In genomic region chr11:49536631-49537030, GRCm38 (mm10) we compare ENCODE assay signal across 20 mouse cellular contexts. TPM values are rescaled to one million over a fixed set of nuclear protein-coding genes. Genes with fewer than 3 reads are reported as not detected.
A peak's percentile ranks its signal among the peaks of the same experiment; 100 is the strongest.
DNase-seq lines count a peak whose midpoint lies in the region; ATAC-seq and TF ChIP-seq lines count a peak whose summit lies in the region.
"Not testable (repeated sequence)": the region's sequence is repeated elsewhere in the genome, so short reads cannot be mapped to it uniquely, and the experiment has no call there.
"Had no signal": no experiment of that assay in that cellular context is flagged by ENCODE, and none has a peak within 500 bp of the region (broad histone marks: within the 10 kb centered on the region; RNA-seq: fewer than 3 reads in every experiment).

No protein-coding gene starts in this region.

- H3K27ac ChIP-seq in forebrain, postnatal 0 days (ENCODE audit: low read depth, low read length); hindbrain, embryonic 11.5 days (ENCODE audit: low read depth, low read length); neural tube, embryonic 13.5 days (replicated peaks); stomach, embryonic 16.5 days (ENCODE audit: low read length): not testable (repeated sequence)

- not testable (repeated sequence) for H3K27me3 ChIP-seq in E14TG2a.4 (ENCODE audit: insufficient read depth, low read length); forebrain, postnatal 0 days (ENCODE audit: insufficient read depth, low read length); hindbrain, embryonic 11.5 days (ENCODE audit: control insufficient read depth, insufficient read depth, low read length); neural tube, embryonic 13.5 days; stomach, embryonic 16.5 days (ENCODE audit: control insufficient read depth, insufficient read depth, low read length)

- peak; percentile 84 for ATAC-seq in forebrain, postnatal 0 days
- not testable (repeated sequence) for ATAC-seq in hindbrain, embryonic 11.5 days (ENCODE audit: low FRiP score)
- peak; percentile 47; the same call in 1 of the 2 replicates for ATAC-seq in neural tube, embryonic 13.5 days (ENCODE audit: low read depth)
- 0 out of 2 replicates have a peak, but pooled peaks have one; percentile 58 for ATAC-seq in stomach, embryonic 16.5 days (ENCODE audit: insufficient read depth, low FRiP score)

- peak; percentile 18 for DNase-seq in brain, embryonic 14.5 days (ENCODE audit: low read depth)
- peak; percentile 50 for DNase-seq in forebrain, postnatal 0 days
- peak; percentile 5 for DNase-seq in hindbrain, embryonic 11.5 days (ENCODE audit: low spot score)
- DNase-seq in layer of hippocampus, adult 11-12 months (ENCODE audit: low spot score), result peak; percentile 15
- peak; percentile 63 to 66 for DNase-seq in left cerebral cortex, postnatal 14 days (ENCODE audit: low spot score in 2 of 2)

- TF ChIP-seq CTCF in E14TG2a.4 (conservative IDR thresholded peaks at IDR 0.05; ENCODE audit: low read length), result peak; percentile 8; the same call in 1 of the 2 replicates
- TF ChIP-seq CTCF in brain, embryonic 14.5 days (IDR thresholded peaks at IDR 0.05; ENCODE audit: borderline replicate concordance, extremely low read depth, insufficient read depth, insufficient read length), result peak; percentile 25; the same call in 1 of the 2 replicates
- peak; percentile 65 for TF ChIP-seq CTCF in forebrain, postnatal 0 days (IDR thresholded peaks at IDR 0.05; ENCODE audit: low read depth)

- not testable (repeated sequence) for H3K4me3 ChIP-seq in E14TG2a.4 (replicated peaks; ENCODE audit: low read length); forebrain, postnatal 0 days (ENCODE audit: low read depth, low read length); hindbrain, embryonic 11.5 days (ENCODE audit: low read depth, low read length); neural tube, embryonic 13.5 days; stomach, embryonic 16.5 days (replicated peaks; ENCODE audit: low read length)

- H3K9me3 ChIP-seq in E14TG2a.4 (ENCODE audit: low read length); forebrain, postnatal 0 days (ENCODE audit: low read length); hindbrain, embryonic 11.5 days (ENCODE audit: control insufficient read depth, low read length); neural tube, embryonic 13.5 days; stomach, embryonic 16.5 days (replicated peaks; ENCODE audit: control insufficient read depth, low read length): not testable (repeated sequence)

- not testable (repeated sequence) for H3K4me1 ChIP-seq in E14TG2a.4 (replicated peaks; ENCODE audit: low read depth, low read length); forebrain, postnatal 0 days (ENCODE audit: insufficient read depth); hindbrain, embryonic 11.5 days (replicated peaks; ENCODE audit: control insufficient read depth, insufficient read depth, low read length); neural tube, embryonic 13.5 days (replicated peaks); stomach, embryonic 16.5 days (ENCODE audit: control insufficient read depth, insufficient read depth, low read length)

- H3K4me2 ChIP-seq in forebrain, postnatal 0 days (ENCODE audit: low read depth); hindbrain, embryonic 11.5 days (replicated peaks; ENCODE audit: low read depth, low read length); neural tube, embryonic 13.5 days; stomach, embryonic 16.5 days (ENCODE audit: low read depth, low read length): not testable (repeated sequence)

- H3K9ac ChIP-seq in forebrain, postnatal 0 days; hindbrain, embryonic 11.5 days (ENCODE audit: low read depth, low read length); neural tube, embryonic 13.5 days; stomach, embryonic 16.5 days (ENCODE audit: low read length): not testable (repeated sequence)

- 83% methylated on average over 2 of the region's 2 CpGs for WGBS in forebrain, postnatal 0 days
- WGBS in hindbrain, embryonic 11.5 days, result 95% methylated on average over 2 of the region's 2 CpGs
- 89% methylated on average over 2 of the region's 2 CpGs for WGBS in neural tube, embryonic 13.5 days
- 75% methylated on average over 2 of the region's 2 CpGs for WGBS in stomach, embryonic 16.5 days

- intact Hi-C loops in left cerebral cortex, postnatal 14 days (cut with DNase I), result loop anchor here (5.0 to 10.0 kb wide), 2 partner anchors 262 to 344 kb away; partner anchors contain the start of gene Olfr1393

- not testable (repeated sequence) for TF ChIP-seq POLR2A in brain, embryonic 14.5 days (IDR thresholded peaks at IDR 0.05; ENCODE audit: borderline replicate concordance, extremely low read depth, insufficient read depth, insufficient read length, poor library complexity, severe bottlenecking)

- not testable (repeated sequence) for H3K36me3 ChIP-seq in E14TG2a.4 (ENCODE audit: insufficient read depth, low read length); forebrain, postnatal 0 days (ENCODE audit: insufficient read depth); hindbrain, embryonic 11.5 days (ENCODE audit: control insufficient read depth, insufficient read depth, low read length); neural tube, embryonic 13.5 days; stomach, embryonic 16.5 days (ENCODE audit: control insufficient read depth, insufficient read depth, low read length)

RNA-seq across cellular contexts. Expression of gene Olfr1381, which starts 6.6 kb away (rescaled TPM):
- not detected in 2 replicates for polyA plus RNA-seq in brain, embryonic 14.5 days (2012; rRNA removed)
- total RNA-seq in forebrain, postnatal 0 days (2014; rRNA removed), result not detected in 2 replicates
- not detected in 2 replicates for polyA plus RNA-seq in forebrain, postnatal 0 days (2015; fragmentation: Nextera tagmentation; extraction: Ambion mirVana)
- polyA plus RNA-seq in hindbrain, embryonic 11.5 days (2014; fragmentation: Nextera tagmentation; extraction: Ambion mirVana), result not detected in 2 replicates
- not detected for total RNA-seq in left cerebral cortex, postnatal 14 days (2021)
- not detected in 2 replicates for polyA plus RNA-seq in neural tube, embryonic 13.5 days (2015; fragmentation: Nextera tagmentation; extraction: Ambion mirVana)
- polyA plus RNA-seq in stomach, embryonic 16.5 days (2015; fragmentation: Nextera tagmentation; extraction: Ambion mirVana), result not detected in 2 replicates
- total RNA-seq: gastrocnemius, postnatal 10 days; neutrophil, adult 5-6 weeks had no signal
- polyA plus RNA-seq: embryonic facial prominence, embryonic 10.5 days; forebrain, embryonic 11.5 days; heart, embryonic 12.5 days; hindbrain, embryonic 13.5 days; limb, embryonic 10.5 days; liver, embryonic 14.5 days; midbrain, embryonic 13.5 days; small intestine, adult 2 months; stomach, embryonic 15.5 days had no signal

RNA-seq across cellular contexts. Expression of gene Olfr1382, which starts 8.6 kb away (rescaled TPM):
- polyA plus RNA-seq in brain, embryonic 14.5 days (2012; rRNA removed), result not detected in 2 replicates
- total RNA-seq in forebrain, postnatal 0 days (2014; rRNA removed), result not detected in 2 replicates
- not detected in 2 replicates for polyA plus RNA-seq in forebrain, postnatal 0 days (2015; fragmentation: Nextera tagmentation; extraction: Ambion mirVana)
- polyA plus RNA-seq in hindbrain, embryonic 11.5 days (2014; fragmentation: Nextera tagmentation; extraction: Ambion mirVana), result not detected in 2 replicates
- not detected for total RNA-seq in left cerebral cortex, postnatal 14 days (2021)
- polyA plus RNA-seq in neural tube, embryonic 13.5 days (2015; fragmentation: Nextera tagmentation; extraction: Ambion mirVana), result not detected in 2 replicates
- not detected in 2 replicates for polyA plus RNA-seq in stomach, embryonic 16.5 days (2015; fragmentation: Nextera tagmentation; extraction: Ambion mirVana)
- total RNA-seq: gastrocnemius, postnatal 10 days; neutrophil, adult 5-6 weeks had no signal
- polyA plus RNA-seq: embryonic facial prominence, embryonic 10.5 days; forebrain, embryonic 11.5 days; heart, embryonic 12.5 days; hindbrain, embryonic 13.5 days; kidney, embryonic 15.5 days; limb, embryonic 10.5 days; liver, embryonic 14.5 days; midbrain, embryonic 13.5 days; small intestine, adult 2 months; stomach, embryonic 15.5 days had no signal

RNA-seq across cellular contexts. Expression of gene Olfr1383, which starts 17.2 kb away (rescaled TPM):
- not detected in 2 replicates for polyA plus RNA-seq in brain, embryonic 14.5 days (2012; rRNA removed)
- total RNA-seq in forebrain, postnatal 0 days (2014; rRNA removed), result not detected in 2 replicates
- not detected in 2 replicates for polyA plus RNA-seq in forebrain, postnatal 0 days (2015; fragmentation: Nextera tagmentation; extraction: Ambion mirVana)
- not detected in 2 replicates for polyA plus RNA-seq in hindbrain, embryonic 11.5 days (2014; fragmentation: Nextera tagmentation; extraction: Ambion mirVana)
- under 1 TPM in 1 of 2 experiments, not detected in 1; 0.53 TPM for total RNA-seq in left cerebral cortex, postnatal 14 days (2021)
- not detected in 2 replicates for polyA plus RNA-seq in neural tube, embryonic 13.5 days (2015; fragmentation: Nextera tagmentation; extraction: Ambion mirVana)
- not detected in 2 replicates for polyA plus RNA-seq in stomach, embryonic 16.5 days (2015; fragmentation: Nextera tagmentation; extraction: Ambion mirVana)
- total RNA-seq: gastrocnemius, postnatal 10 days; neutrophil, adult 5-6 weeks had no signal
- polyA plus RNA-seq: embryonic facial prominence, embryonic 10.5 days; forebrain, embryonic 11.5 days; heart, embryonic 12.5 days; hindbrain, embryonic 13.5 days; kidney, embryonic 15.5 days; limb, embryonic 10.5 days; liver, embryonic 14.5 days; midbrain, embryonic 13.5 days; small intestine, adult 2 months; stomach, embryonic 15.5 days had no signal

RNA-seq across cellular contexts. Expression of gene Olfr1380, which starts 20.0 kb away (rescaled TPM):
- polyA plus RNA-seq in brain, embryonic 14.5 days (2012; rRNA removed), result not detected in 2 replicates
- not detected in 2 replicates for total RNA-seq in forebrain, postnatal 0 days (2014; rRNA removed)
- not detected in 2 replicates for polyA plus RNA-seq in forebrain, postnatal 0 days (2015; fragmentation: Nextera tagmentation; extraction: Ambion mirVana)
- not detected in 2 replicates for polyA plus RNA-seq in hindbrain, embryonic 11.5 days (2014; fragmentation: Nextera tagmentation; extraction: Ambion mirVana)
- not detected for total RNA-seq in left cerebral cortex, postnatal 14 days (2021)
- not detected in 2 replicates for polyA plus RNA-seq in neural tube, embryonic 13.5 days (2015; fragmentation: Nextera tagmentation; extraction: Ambion mirVana)
- not detected in 2 replicates for polyA plus RNA-seq in stomach, embryonic 16.5 days (2015; fragmentation: Nextera tagmentation; extraction: Ambion mirVana)
- total RNA-seq: gastrocnemius, postnatal 10 days; neutrophil, adult 5-6 weeks had no signal
- polyA plus RNA-seq: embryonic facial prominence, embryonic 10.5 days; forebrain, embryonic 11.5 days; heart, embryonic 12.5 days; hindbrain, embryonic 13.5 days; kidney, embryonic 15.5 days; limb, embryonic 10.5 days; liver, embryonic 14.5 days; midbrain, embryonic 13.5 days; small intestine, adult 2 months; stomach, embryonic 15.5 days had no signal

RNA-seq across cellular contexts. Expression of gene Olfr1384, which starts 30.1 kb away (rescaled TPM):
- not detected in 2 replicates for polyA plus RNA-seq in brain, embryonic 14.5 days (2012; rRNA removed)
- not detected in 2 replicates for total RNA-seq in forebrain, postnatal 0 days (2014; rRNA removed)
- not detected in 2 replicates for polyA plus RNA-seq in forebrain, postnatal 0 days (2015; fragmentation: Nextera tagmentation; extraction: Ambion mirVana)
- polyA plus RNA-seq in hindbrain, embryonic 11.5 days (2014; fragmentation: Nextera tagmentation; extraction: Ambion mirVana), result not detected in 2 replicates
- total RNA-seq in left cerebral cortex, postnatal 14 days (2021), result under 1 TPM; 0.34 to 0.35 TPM
- polyA plus RNA-seq in neural tube, embryonic 13.5 days (2015; fragmentation: Nextera tagmentation; extraction: Ambion mirVana), result not detected in 2 replicates
- not detected in 2 replicates for polyA plus RNA-seq in stomach, embryonic 16.5 days (2015; fragmentation: Nextera tagmentation; extraction: Ambion mirVana)
- total RNA-seq: gastrocnemius, postnatal 10 days; neutrophil, adult 5-6 weeks had no signal
- polyA plus RNA-seq: embryonic facial prominence, embryonic 10.5 days; forebrain, embryonic 11.5 days; heart, embryonic 12.5 days; hindbrain, embryonic 13.5 days; kidney, embryonic 15.5 days; limb, embryonic 10.5 days; liver, embryonic 14.5 days; midbrain, embryonic 13.5 days; small intestine, adult 2 months; stomach, embryonic 15.5 days had no signal

Comparison
In these comparisons a context has a peak if more than half of its experiments do, and no peak if none do; other contexts are left out.
1. CTCF ChIP-seq: peak in every context shown above with its lines; median percentile 65 in forebrain, postnatal 0 days; 25 in brain, embryonic 14.5 days; 8 in E14TG2a.4.
2. DNase-seq: peak in every context shown above with its lines; median percentile 64 in left cerebral cortex, postnatal 14 days; 50 in forebrain, postnatal 0 days; 18 in brain, embryonic 14.5 days; 15 in layer of hippocampus, adult 11-12 months; 5 in hindbrain, embryonic 11.5 days.